Mouse (Mus musculus) CD4-positive, CD25-positive, alpha-beta regulatory T cell, adult 4 months (primary cell): Measurements from ENCODE around the gene Lingo3. TPM values are rescaled to one million over a fixed set of nuclear protein-coding genes. Genes with fewer than 3 reads are reported as not detected.

ENCODE experiments used
- ATAC-seq: one replicate; pipeline ENCODE4 v1.8.0; 2017
- polyA plus RNA-seq, 2 experiments: library from polyadenylated mRNA; unstranded; fragments of 100-300 nt; shearing (Covaris generic); gene quantifications; one replicate each; pipeline ENCODE4 v1.2.1; 2017

Lingo3 gene
- polyA plus RNA-seq, 2 experiments from 2014 or later: not detected

GRCm38 (mm10) chr10:80798150-80799006 is 45.5 kb downstream of the Lingo3 start, which contains the start of the genes Sf3a2 and Plekhj1:
TSS of gene Sf3a2 (plus strand) at chr10:80798198.
TSS of gene Plekhj1 (minus strand) at chr10:80798626.
- peak; percentile 93 for ATAC-seq

GRCm38 (mm10) chr10:80797186-80798149 is 46.4 kb downstream of the Lingo3 start:
- ATAC-seq: no peak

- ATAC-seq: no peak
Observed at GRCm38 (mm10) chr10:80796307-80796848, 47.5 kb downstream of the Lingo3 start.

GRCm38 (mm10) chr10:80794750-80795149 is 49.1 kb downstream of the Lingo3 start:
- no peak for ATAC-seq

GRCm38 (mm10) chr10:80793803-80794202 is 50.0 kb downstream of the Lingo3 start:
- no peak for ATAC-seq

DNA sequence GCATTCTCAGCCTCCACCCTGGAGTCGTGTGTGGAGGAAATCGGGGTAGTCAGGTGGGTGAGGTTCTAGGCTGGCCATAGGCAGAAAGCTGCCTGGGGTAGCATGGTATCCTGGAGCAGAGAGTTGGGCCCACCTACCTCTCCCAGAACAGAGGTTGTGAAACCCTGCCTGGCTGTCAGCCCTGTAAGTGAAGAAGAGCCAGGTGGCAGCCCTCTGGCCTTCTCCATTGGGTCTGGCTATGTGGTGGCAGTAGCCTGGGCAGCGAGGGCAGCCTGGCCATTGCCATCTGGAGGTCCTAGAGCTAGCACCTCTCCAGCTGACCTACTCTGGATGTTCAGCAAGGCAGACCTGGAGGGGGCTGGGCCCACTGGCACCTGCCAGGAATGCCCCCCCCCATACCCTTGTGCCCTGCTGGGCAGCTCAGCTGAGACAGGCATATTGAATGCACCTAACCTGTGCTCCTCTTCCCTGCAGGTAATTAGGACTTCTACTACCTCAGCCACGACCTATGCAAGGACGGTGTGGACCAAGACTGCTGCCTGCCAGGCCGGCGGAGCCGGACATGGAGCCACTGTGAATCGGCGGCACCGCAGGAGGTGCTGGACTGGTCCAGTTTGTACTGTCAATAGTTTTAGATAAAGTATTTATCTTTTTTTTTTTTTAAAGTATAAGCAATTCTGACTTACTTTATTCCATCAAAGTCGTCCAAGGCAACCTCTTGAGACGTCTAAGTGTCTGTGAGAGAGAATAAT is 50.6 kb downstream of the Lingo3 start:
- no peak for ATAC-seq

DNA sequence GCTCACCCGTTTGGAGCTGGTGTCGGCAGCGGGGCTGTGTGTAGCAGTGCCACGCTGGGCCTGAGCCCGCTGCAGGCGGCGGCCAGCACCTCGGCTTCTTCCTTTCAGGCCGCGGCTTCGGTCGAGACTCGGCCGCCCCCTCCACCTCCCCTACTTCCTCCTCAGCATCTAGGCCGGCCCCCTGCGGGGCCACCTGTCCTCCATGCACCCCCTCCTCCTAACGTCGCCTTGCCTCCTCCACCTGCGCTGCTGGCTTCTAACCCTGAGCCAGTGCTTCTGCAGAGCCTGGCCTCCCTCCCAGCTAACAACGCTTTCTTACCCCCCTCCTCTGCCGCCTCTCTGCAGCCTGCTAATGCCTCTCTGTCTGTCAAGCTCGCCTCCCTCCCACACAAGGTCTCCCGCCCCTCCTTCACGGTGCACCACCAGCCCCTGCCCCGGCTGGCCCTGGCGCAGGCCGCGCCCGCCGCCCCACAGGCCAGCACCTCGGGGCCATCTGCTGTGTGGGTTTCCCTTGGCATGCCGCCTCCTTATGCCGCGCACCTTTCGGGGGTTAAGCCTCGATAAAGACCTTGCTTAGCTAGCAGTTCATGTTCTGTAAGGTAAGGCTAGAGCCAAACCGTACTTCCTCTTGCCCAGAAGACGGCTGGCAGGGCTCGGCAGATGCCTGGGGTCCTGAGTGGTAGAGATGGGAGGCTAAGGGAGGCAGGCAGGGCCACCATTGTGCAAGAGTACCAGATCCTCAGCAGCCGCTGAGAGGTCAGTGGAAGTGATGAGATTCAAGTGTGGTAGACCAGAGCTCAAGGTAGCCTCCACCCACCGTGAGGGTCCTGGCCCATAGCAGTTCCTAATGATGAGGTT is 51.4 kb downstream of the Lingo3 start:
- peak; percentile 38 for ATAC-seq

GRCm38 (mm10) chr10:80791476-80792174 is 52.2 kb downstream of the Lingo3 start:
- ATAC-seq: no peak

- ATAC-seq: no peak
Observed at GRCm38 (mm10) chr10:80790761-80791404, 53.0 kb downstream of the Lingo3 start.

DNA sequence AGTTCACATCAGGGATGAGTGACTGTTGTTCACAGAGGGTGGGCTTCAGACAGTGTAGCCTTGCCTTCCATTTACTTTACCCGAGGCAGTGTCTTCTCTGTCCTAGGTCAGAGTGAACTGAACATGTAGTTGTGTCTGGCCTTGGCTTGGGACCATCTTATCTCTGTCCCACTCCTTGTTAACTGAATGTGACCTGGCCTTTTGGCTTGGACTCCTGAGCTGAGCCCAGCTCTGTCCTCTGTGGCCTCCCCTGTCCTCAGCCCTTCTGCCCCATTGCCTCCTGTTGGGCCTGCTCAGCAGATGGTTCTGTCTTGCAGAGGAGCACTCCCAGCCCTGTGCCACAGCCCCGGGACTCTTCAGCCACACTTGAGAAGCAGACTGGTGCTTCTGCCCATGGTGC is 56.3 kb downstream of the Lingo3 start:
- no peak for ATAC-seq

- no peak for ATAC-seq
Observed at GRCm38 (mm10) chr10:80785963-80786362, 57.9 kb downstream of the Lingo3 start.

DNA sequence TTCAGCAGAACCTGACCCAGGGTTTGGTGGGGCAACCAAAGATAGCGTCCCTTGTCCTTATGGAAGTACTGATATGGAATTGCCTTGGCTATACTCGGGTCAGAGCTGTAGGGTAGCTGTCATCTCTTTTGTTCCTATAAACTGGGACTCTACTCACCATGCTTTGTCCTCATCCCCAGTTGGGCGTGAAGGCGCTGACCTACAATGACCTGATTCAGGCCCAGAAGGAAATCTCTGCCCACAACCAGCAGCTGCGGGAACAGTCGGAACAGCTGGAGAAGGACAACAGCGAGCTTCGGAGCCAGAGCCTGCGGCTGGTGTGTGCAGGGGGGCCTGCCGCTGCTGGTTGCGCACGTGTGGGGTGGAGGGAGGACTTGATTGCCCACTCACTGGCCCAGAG is 59.0 kb downstream of the Lingo3 start:
- ATAC-seq: no peak

DNA sequence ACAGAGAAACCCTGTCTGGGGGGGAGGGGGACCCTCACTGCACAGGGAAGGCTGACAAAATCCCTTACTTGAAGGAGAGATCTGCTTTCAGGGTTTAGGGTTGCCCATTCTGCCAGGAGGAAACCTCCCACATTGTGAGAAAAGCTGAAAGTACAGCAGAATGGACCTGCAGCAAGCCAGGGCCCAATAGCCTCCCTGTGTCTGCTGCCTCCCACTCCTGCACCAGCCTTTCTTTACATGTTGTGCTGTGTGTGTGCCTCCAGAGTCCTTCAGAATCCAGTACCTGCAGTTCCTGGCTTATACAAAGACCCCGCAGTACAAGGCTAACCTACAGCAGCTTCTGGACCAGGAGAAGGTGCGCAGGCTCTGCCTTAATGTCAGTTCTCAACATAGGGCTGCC is 59.5 kb downstream of the Lingo3 start:
- no peak for ATAC-seq

Other genes with a start within 250 kb of the Lingo3 start
- 100 to 1,000 TPM in 1 of 2 experiments, 10 to 100 TPM in 1; 98.1 to 145 TPM for gene Scamp4, start 241.2 kb downstream of the Lingo3 start, polyA plus RNA-seq
- gene Adat3, start 241.2 kb downstream of the Lingo3 start, polyA plus RNA-seq: 1 to 10 TPM; 1.7 to 3.6 TPM
- gene Gm49322, start 238.0 kb downstream of the Lingo3 start, polyA plus RNA-seq: 10 to 100 TPM; 11.1 to 13.6 TPM
- 10 to 100 TPM in 1 of 2 experiments, 1 to 10 TPM in 1; 6.9 to 12.8 TPM for gene Csnk1g2, start 221.2 kb downstream of the Lingo3 start, polyA plus RNA-seq
- 1 to 10 TPM; 7.2 to 7.3 TPM for gene Btbd2, start 187.0 kb downstream of the Lingo3 start, polyA plus RNA-seq
- 10 to 100 TPM; 37.3 to 51.7 TPM for gene Mknk2, start 165.9 kb downstream of the Lingo3 start, polyA plus RNA-seq
- gene Mob3a, start 142.1 kb downstream of the Lingo3 start, polyA plus RNA-seq: 100 to 1,000 TPM; 265 to 359 TPM
- 100 to 1,000 TPM in 1 of 2 experiments, 10 to 100 TPM in 1; 89.2 to 116 TPM for gene Izumo4, start 141.9 kb downstream of the Lingo3 start, polyA plus RNA-seq
- gene Ap3d1, start 101.8 kb downstream of the Lingo3 start, polyA plus RNA-seq: 10 to 100 TPM; 26.7 to 29.1 TPM
- gene Dot1l, start 88.8 kb downstream of the Lingo3 start, polyA plus RNA-seq: 10 to 100 TPM; 13.4 to 15.5 TPM
- gene Sf3a2, start 45.8 kb downstream of the Lingo3 start, polyA plus RNA-seq: 10 to 100 TPM; 12.3 to 13.2 TPM
- gene Plekhj1, start 45.4 kb downstream of the Lingo3 start, polyA plus RNA-seq: 100 to 1,000 TPM; 106 to 120 TPM
- gene Amh, start 38.8 kb downstream of the Lingo3 start, polyA plus RNA-seq: not detected
- gene Jsrp1, start 30.5 kb downstream of the Lingo3 start, polyA plus RNA-seq: not detected
- 1,000 to 10,000 TPM; 1,727 to 2,219 TPM for gene Oaz1, start 17.4 kb downstream of the Lingo3 start, polyA plus RNA-seq
- gene Lsm7, start 11.2 kb upstream of the Lingo3 start, polyA plus RNA-seq: 100 to 1,000 TPM; 198 to 233 TPM
- gene Sppl2b, start 11.2 kb upstream of the Lingo3 start, polyA plus RNA-seq: 10 to 100 TPM; 12.2 to 22.2 TPM
- not detected for gene Tmprss9, start 27.8 kb upstream of the Lingo3 start, polyA plus RNA-seq
- 100 to 1,000 TPM; 212 to 257 TPM for gene Timm13, start 56.9 kb upstream of the Lingo3 start, polyA plus RNA-seq
- gene Lmnb2, start 74.2 kb upstream of the Lingo3 start, polyA plus RNA-seq: 1 to 10 TPM; 3.3 to 4.7 TPM
- 10 to 100 TPM; 25.3 to 38.9 TPM for gene Gadd45b, start 86.0 kb upstream of the Lingo3 start, polyA plus RNA-seq
- under 1 TPM in 1 of 2 experiments, not detected in 1; 0.54 TPM for gene Gng7, start 170.9 kb upstream of the Lingo3 start, polyA plus RNA-seq
- not detected for gene Diras1, start 181.6 kb upstream of the Lingo3 start, polyA plus RNA-seq
- 1 to 10 TPM; 3.3 to 4.7 TPM for gene Slc39a3, start 193.4 kb upstream of the Lingo3 start, polyA plus RNA-seq
- 100 to 1,000 TPM in 1 of 2 experiments, 10 to 100 TPM in 1; 78.9 to 148 TPM for gene Sgta, start 216.1 kb upstream of the Lingo3 start, polyA plus RNA-seq
- 1 to 10 TPM; 2.0 to 2.5 TPM for gene Thop1, start 226.0 kb upstream of the Lingo3 start, polyA plus RNA-seq